Mouse (Mus musculus): ENCODE data around the gene Bicc1. TPM values are rescaled to one million over a fixed set of nuclear protein-coding genes. Genes with fewer than 3 reads are reported as not detected.

Gene Bicc1
- polyA plus RNA-seq, 1 experiment = 3.1 TPM

DNA sequence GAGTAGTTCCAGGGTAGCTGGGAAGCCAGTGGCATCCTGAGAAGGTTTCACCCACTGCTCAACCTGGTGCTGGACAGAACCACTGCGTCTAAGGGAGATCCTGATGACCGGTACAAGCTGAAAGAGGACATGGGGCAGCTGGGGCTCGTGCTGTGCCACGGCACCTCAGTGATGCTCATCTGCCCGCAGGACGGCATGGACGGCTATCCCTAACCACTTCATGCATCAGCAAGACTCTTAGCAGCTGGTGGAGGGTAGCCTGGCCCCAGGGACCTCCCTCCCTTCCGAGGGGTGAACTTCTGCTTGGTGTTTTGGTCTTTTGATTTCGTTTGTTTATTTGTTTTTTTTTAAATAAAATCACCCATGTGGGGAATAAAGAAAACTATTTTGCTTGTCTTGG, 11.3 kb downstream of the Bicc1 start:
- no peak for TF ChIP-seq CTCF (IDR thresholded peaks at IDR 0.05; ENCODE audit: extremely low read depth, insufficient read length, insufficient replicate concordance, low read depth, low read length)
- no peak for TF ChIP-seq POLR2A (IDR thresholded peaks at IDR 0.05; ENCODE audit: low read depth, low read length)
- no peaks in the 10 kb centered on the region for H3K27me3 ChIP-seq (ENCODE audit: control insufficient read depth, insufficient read depth, low read length)
- 88% methylated on average over 9 of the region's 9 CpGs for WGBS
- H3K4me1 ChIP-seq (ENCODE audit: control insufficient read depth, insufficient read depth, insufficient read length, low read length) = 0 out of 2 replicates have a peak, but pooled peaks cover 2% of the 10 kb centered on the region
- H3K4me3 ChIP-seq (ENCODE audit: low read depth, low read length) = no peak overlapping the region
- no peaks in the 10 kb centered on the region for H3K36me3 ChIP-seq (ENCODE audit: control insufficient read depth, insufficient read depth, low read length)
- H3K27ac ChIP-seq (ENCODE audit: insufficient read depth, low read depth, low read length) = no peak overlapping the region

DNA sequence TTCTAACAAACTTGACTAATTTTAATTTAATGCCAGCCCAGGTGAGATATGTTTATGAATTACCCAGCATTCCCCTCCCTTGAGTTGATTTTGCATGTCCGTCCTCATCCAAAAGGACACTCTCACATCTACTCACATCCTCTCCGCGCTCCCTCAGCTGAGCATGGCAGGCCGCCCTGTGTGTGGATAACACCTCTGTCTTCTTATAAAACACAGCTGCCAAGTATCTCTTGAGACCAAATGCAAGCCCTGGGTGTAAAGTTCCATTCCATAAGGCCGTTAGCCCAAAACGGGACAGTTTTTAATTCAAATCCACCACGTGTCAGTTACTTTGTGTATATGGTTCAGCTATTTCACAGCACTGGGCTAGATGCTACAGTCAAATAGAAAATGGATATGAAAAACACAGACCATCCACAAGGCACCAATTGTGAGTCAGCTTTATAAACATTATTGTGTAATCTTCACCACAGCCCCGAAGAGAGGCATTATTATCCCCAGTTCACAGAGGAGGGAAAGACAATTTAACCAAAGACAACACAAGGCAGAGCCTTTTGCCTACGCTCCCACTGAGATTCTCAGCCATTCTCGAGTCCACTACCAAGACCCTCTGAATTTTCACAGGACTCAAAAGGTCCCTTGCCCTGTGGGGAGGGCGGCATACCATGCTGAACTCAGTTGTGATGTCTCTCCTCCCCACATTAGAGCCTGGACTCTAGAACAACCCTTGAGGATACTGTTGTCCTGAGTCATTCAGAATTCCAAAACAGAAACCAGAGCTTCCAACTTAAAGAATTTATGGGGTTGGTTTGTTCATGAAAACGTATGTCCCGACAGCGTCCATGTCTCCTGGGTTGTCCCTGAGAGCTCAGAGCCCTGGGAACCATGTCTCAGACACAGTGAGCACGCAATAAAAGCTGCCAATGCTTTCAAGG, 12.6 kb downstream of the Bicc1 start:
- H3K27me3 ChIP-seq (ENCODE audit: control insufficient read depth, insufficient read depth, low read length) = no peaks in the 10 kb centered on the region
- no peaks in the 10 kb centered on the region for H3K36me3 ChIP-seq (ENCODE audit: control insufficient read depth, insufficient read depth, low read length)
- 74% methylated on average over 15 of the region's 15 CpGs for WGBS
- no peak overlapping the region for H3K4me3 ChIP-seq (ENCODE audit: low read depth, low read length)
- TF ChIP-seq CTCF (IDR thresholded peaks at IDR 0.05; ENCODE audit: extremely low read depth, insufficient read length, insufficient replicate concordance, low read depth, low read length) (no peak), POLR2A (IDR thresholded peaks at IDR 0.05; ENCODE audit: low read depth, low read length) (no peak)
- 0 out of 2 replicates have a peak, but pooled peaks cover 2% of the 10 kb centered on the region for H3K4me1 ChIP-seq (ENCODE audit: control insufficient read depth, insufficient read depth, insufficient read length, low read length)
- no peak overlapping the region for H3K27ac ChIP-seq (ENCODE audit: insufficient read depth, low read depth, low read length)

DNA sequence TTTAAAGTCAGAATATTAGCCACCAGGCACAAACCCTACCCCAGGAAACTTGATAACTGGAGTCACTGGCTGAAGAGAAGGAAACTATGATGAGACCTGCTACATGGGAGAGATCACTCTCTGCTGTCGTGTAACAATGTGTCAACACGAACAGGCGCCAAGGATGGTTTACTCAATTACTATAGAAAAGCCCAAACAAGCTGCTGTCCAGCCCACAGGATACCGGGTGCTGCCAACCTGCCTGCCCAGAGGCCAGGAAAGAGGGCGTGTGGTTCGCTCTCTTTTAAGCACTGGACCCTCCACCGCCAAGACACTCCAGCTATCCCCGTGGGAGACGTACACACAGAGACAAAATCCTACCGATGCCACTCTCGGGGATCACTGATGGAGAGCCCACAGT, 13.7 kb downstream of the Bicc1 start:
- Histone ChIP-seq H3K27ac (ENCODE audit: insufficient read depth, low read depth, low read length) (no peak overlapping the region), H3K4me1 (ENCODE audit: control insufficient read depth, insufficient read depth, insufficient read length, low read length) (0 out of 2 replicates have a peak, but pooled peaks cover 2% of the 10 kb centered on the region), H3K27me3 (ENCODE audit: control insufficient read depth, insufficient read depth, low read length) (no peaks in the 10 kb centered on the region), H3K36me3 (ENCODE audit: control insufficient read depth, insufficient read depth, low read length) (no peaks in the 10 kb centered on the region), H3K4me3 (ENCODE audit: low read depth, low read length) (no peak overlapping the region)
- TF ChIP-seq CTCF (IDR thresholded peaks at IDR 0.05; ENCODE audit: extremely low read depth, insufficient read length, insufficient replicate concordance, low read depth, low read length) (no peak), POLR2A (IDR thresholded peaks at IDR 0.05; ENCODE audit: low read depth, low read length) (no peak)
- WGBS = 76% methylated on average over 11 of the region's 11 CpGs

DNA sequence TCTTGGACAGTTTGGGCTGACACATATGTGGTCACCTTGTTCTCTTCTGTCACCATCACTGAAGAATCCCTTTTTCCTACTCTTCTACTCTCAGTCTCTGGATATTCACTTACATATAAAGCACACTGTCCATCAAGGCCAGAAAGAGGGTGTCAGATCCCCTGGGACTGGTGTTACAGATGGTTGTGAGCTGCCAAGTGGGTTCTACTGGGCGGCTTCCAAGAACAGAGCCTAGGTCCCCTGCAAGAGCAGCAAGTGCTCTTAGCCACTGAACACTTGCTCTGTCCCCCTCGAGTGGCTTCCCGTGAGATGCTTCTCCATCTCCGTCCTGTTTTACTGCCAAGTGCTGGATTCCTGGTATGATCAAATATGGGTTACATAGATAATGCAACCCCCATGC, 15.3 kb downstream of the Bicc1 start:
- no peak overlapping the region for H3K4me3 ChIP-seq (ENCODE audit: low read depth, low read length)
- TF ChIP-seq POLR2A (IDR thresholded peaks at IDR 0.05; ENCODE audit: low read depth, low read length) (no peak), CTCF (IDR thresholded peaks at IDR 0.05; ENCODE audit: extremely low read depth, insufficient read length, insufficient replicate concordance, low read depth, low read length) (no peak)
- 0 out of 2 replicates have a peak, but pooled peaks cover 2% of the 10 kb centered on the region for H3K4me1 ChIP-seq (ENCODE audit: control insufficient read depth, insufficient read depth, insufficient read length, low read length)
- WGBS = 76% methylated on average over 4 of the region's 4 CpGs
- H3K27ac ChIP-seq (ENCODE audit: insufficient read depth, low read depth, low read length) = no peak overlapping the region
- no peaks in the 10 kb centered on the region for H3K36me3 ChIP-seq (ENCODE audit: control insufficient read depth, insufficient read depth, low read length)
- no peaks in the 10 kb centered on the region for H3K27me3 ChIP-seq (ENCODE audit: control insufficient read depth, insufficient read depth, low read length)

DNA sequence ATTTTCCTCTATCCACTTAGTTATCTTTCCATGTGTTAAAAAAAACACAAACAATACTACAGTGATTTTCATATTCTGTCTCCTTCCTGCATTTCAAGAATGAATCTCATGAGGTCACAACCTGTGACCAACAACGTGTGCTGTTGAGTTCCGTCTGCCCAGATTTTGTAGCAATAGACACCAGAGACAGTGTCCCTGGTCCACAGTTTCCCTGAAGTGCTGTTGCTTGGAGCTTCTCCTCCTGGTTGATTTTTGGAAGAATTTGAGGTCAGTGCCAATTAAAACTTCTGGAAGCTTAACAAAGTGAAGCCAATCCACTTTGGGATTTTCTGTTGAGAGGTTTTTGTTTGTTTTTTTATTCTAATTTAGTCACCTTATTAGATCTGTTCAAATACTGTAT, 16.9 kb downstream of the Bicc1 start:
- H3K27me3 ChIP-seq (ENCODE audit: control insufficient read depth, insufficient read depth, low read length) = no peaks in the 10 kb centered on the region
- TF ChIP-seq POLR2A (IDR thresholded peaks at IDR 0.05; ENCODE audit: low read depth, low read length) (no peak), CTCF (IDR thresholded peaks at IDR 0.05; ENCODE audit: extremely low read depth, insufficient read length, insufficient replicate concordance, low read depth, low read length) (no peak)
- H3K27ac ChIP-seq (ENCODE audit: insufficient read depth, low read depth, low read length) = no peak overlapping the region
- no peaks in the 10 kb centered on the region for H3K36me3 ChIP-seq (ENCODE audit: control insufficient read depth, insufficient read depth, low read length)
- WGBS = 89% methylated on average over 2 of the region's 2 CpGs
- no peak overlapping the region for H3K4me3 ChIP-seq (ENCODE audit: low read depth, low read length)
- H3K4me1 ChIP-seq (ENCODE audit: control insufficient read depth, insufficient read depth, insufficient read length, low read length) = no peaks in the 10 kb centered on the region

DNA sequence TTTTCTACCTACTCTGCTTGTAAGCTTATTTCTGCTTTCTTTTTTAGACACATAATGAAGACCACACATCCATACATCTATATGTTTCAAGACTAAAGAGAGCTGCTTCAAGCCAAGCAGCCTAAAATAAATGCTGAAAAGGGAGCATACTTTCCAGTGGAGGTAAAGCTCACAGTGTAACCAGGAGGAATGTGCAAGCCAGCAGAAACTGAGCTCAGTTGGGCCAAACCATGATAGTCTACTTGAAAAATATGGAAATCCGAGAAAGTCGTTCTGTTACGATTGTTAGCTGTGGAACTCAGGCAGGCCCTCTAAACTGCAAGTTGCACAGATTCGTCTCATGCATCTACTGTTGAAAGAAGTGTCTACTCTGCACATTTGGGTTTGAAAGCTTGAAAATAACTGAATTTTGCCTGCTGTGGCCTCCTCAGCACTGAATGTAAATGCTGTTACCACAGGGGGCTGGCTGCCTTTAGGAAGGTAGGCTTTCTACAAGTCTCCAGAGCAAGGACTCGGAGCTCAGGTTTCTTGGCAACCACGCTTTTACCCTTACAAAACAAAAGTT, 19.1 kb downstream of the Bicc1 start:
- H3K27me3 ChIP-seq (ENCODE audit: control insufficient read depth, insufficient read depth, low read length) = no peaks in the 10 kb centered on the region
- H3K36me3 ChIP-seq (ENCODE audit: control insufficient read depth, insufficient read depth, low read length) = no peaks in the 10 kb centered on the region
- no peak for TF ChIP-seq CTCF (IDR thresholded peaks at IDR 0.05; ENCODE audit: extremely low read depth, insufficient read length, insufficient replicate concordance, low read depth, low read length)
- TF ChIP-seq POLR2A (IDR thresholded peaks at IDR 0.05; ENCODE audit: low read depth, low read length) = no peak
- no peak overlapping the region for H3K27ac ChIP-seq (ENCODE audit: insufficient read depth, low read depth, low read length)
- no peak overlapping the region for H3K4me3 ChIP-seq (ENCODE audit: low read depth, low read length)
- 93% methylated on average over 6 of the region's 6 CpGs for WGBS
- H3K4me1 ChIP-seq (ENCODE audit: control insufficient read depth, insufficient read depth, insufficient read length, low read length) = no peaks in the 10 kb centered on the region

DNA sequence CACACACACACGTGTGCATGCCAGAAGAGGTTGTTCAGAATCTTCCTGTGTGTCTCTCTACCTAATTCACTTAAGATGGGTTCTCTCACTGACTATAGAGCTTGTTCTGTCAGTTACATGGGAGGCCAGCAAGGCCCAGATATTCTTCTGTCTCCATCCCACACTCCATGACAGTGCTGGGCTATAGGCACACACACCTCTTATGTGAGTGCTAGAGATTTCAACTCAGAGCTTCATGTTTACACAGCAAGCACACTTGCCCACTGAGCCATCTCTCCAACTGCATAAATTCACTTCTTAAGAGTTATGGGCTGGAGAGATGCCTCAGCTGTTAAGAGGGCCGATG, 20.7 kb downstream of the Bicc1 start:
- 85% methylated on average over 2 of the region's 2 CpGs for WGBS
- Histone ChIP-seq H3K4me3 (ENCODE audit: low read depth, low read length) (no peak overlapping the region), H3K36me3 (ENCODE audit: control insufficient read depth, insufficient read depth, low read length) (no peaks in the 10 kb centered on the region), H3K27me3 (ENCODE audit: control insufficient read depth, insufficient read depth, low read length) (no peaks in the 10 kb centered on the region), H3K4me1 (ENCODE audit: control insufficient read depth, insufficient read depth, insufficient read length, low read length) (no peaks in the 10 kb centered on the region), H3K27ac (ENCODE audit: insufficient read depth, low read depth, low read length) (no peak overlapping the region)
- no peak for TF ChIP-seq POLR2A (IDR thresholded peaks at IDR 0.05; ENCODE audit: low read depth, low read length)
- no peak for TF ChIP-seq CTCF (IDR thresholded peaks at IDR 0.05; ENCODE audit: extremely low read depth, insufficient read length, insufficient replicate concordance, low read depth, low read length)
